Mouse (Mus musculus) heart, embryonic 13.5 days (tissue): ENCODE results near the gene Palm2. TPM values are rescaled to one million over a fixed set of nuclear protein-coding genes. Genes with fewer than 3 reads are reported as not detected.
A peak's percentile ranks its signal among the peaks of the same experiment; 100 is the strongest.

Source experiments
- ATAC-seq: fragments of 200-750 bp; cut with Nextera tagmentation; 2 replicates; pipeline ENCODE4 v1.8.0; 2017; ENCODE audit warnings: moderate TSS enrichment; ENCODE audit not compliant: insufficient number of reproducible peaks, low FRiP score, low TSS enrichment; ENCODE audit errors: extremely low read depth
- H3K27ac ChIP-seq: fragments of 300-500 bp; sonication (generic); replicated peaks from 2 replicates; pipeline ENCODE4 v1.5.1; 2015; ENCODE audit warnings: moderate library complexity, mild to moderate bottlenecking, inconsistent platforms
- H3K27me3 ChIP-seq: fragments of 300-500 bp; sonication (generic); replicated peaks from 2 replicates; pipeline ENCODE4 v1.6.1; 2015; ENCODE audit warnings: mild to moderate bottlenecking, inconsistent platforms
- H3K36me3 ChIP-seq: fragments of 300-500 bp; sonication (generic); 2 replicates; pipeline ENCODE4 v1.6.1; 2015; ENCODE audit warnings: mild to moderate bottlenecking, inconsistent platforms
- H3K4me1 ChIP-seq: fragments of 300-500 bp; sonication (generic); 2 replicates; pipeline ENCODE4 v1.6.1; 2015; ENCODE audit warnings: inconsistent platforms
- H3K4me2 ChIP-seq: fragments of 300-500 bp; sonication (generic); 2 replicates; pipeline ENCODE4 v1.6.1; 2015; ENCODE audit warnings: inconsistent platforms, mild to moderate bottlenecking, moderate library complexity
- H3K4me3 ChIP-seq: fragments of 300-500 bp; sonication (generic); 2 replicates; pipeline ENCODE4 v1.5.1; 2015; ENCODE audit warnings: moderate library complexity, mild to moderate bottlenecking, inconsistent platforms
- H3K9ac ChIP-seq: fragments of 300-500 bp; sonication (generic); 2 replicates; pipeline ENCODE4 v1.6.1; 2015; ENCODE audit warnings: inconsistent platforms, mild to moderate bottlenecking, moderate library complexity
- H3K9me3 ChIP-seq: fragments of 300-500 bp; sonication (generic); 2 replicates; pipeline ENCODE4 v1.6.1; 2016; ENCODE audit warnings: inconsistent platforms
- WGBS: fragments of 180-500 bp; shearing (Covaris S2); methylation state at CpG from one replicate; pipeline ENCODE4 v1.1.7; 2015; ENCODE audit warnings: mixed read lengths; 5-methylcytosine and 5-hydroxymethylcytosine counted together
- polyA plus RNA-seq: library from polyadenylated mRNA; unstranded; fragments of >200 nt; fragmentation: Nextera tagmentation; extraction: Ambion mirVana; gene quantifications from 2 replicates; pipeline ENCODE4 v1.2.1, GENCODE M21; 2015

Gene Palm2
- polyA plus RNA-seq, 1 experiment from 2014 or later: 22.6 TPM

- H3K9me3 ChIP-seq: no peaks in the 10 kb centered on the region
- no peak overlapping the region for H3K27ac ChIP-seq
- no peaks in the 10 kb centered on the region for H3K27me3 ChIP-seq
- ATAC-seq: no peak
- H3K4me3 ChIP-seq: no peak overlapping the region
- no peak overlapping the region for H3K9ac ChIP-seq
- H3K36me3 ChIP-seq: no peaks in the 10 kb centered on the region
- peaks cover 17% of the 10 kb centered on the region for H3K4me1 ChIP-seq
- WGBS: 83% methylated on average over 31 of the region's 31 CpGs
- no peak overlapping the region for H3K4me2 ChIP-seq
Observed at GRCm38 (mm10) chr4:57514003-57514937, 80.2 kb downstream of the Palm2 start.

GRCm38 (mm10) chr4:57515356-57515755 lies 81.3 kb downstream of the Palm2 start:
- Histone ChIP-seq H3K4me1 (peaks cover 20% of the 10 kb centered on the region), H3K4me3 (no peak overlapping the region), H3K36me3 (no peaks in the 10 kb centered on the region), H3K4me2 (no peak overlapping the region), H3K9ac (no peak overlapping the region), H3K27ac (peak overlapping the region; percentile 17; the same call in 1 of the 2 replicates), H3K9me3 (no peaks in the 10 kb centered on the region), H3K27me3 (no peaks in the 10 kb centered on the region)
- WGBS: 45% methylated on average over 2 of the region's 2 CpGs
- ATAC-seq: no peak

DNA sequence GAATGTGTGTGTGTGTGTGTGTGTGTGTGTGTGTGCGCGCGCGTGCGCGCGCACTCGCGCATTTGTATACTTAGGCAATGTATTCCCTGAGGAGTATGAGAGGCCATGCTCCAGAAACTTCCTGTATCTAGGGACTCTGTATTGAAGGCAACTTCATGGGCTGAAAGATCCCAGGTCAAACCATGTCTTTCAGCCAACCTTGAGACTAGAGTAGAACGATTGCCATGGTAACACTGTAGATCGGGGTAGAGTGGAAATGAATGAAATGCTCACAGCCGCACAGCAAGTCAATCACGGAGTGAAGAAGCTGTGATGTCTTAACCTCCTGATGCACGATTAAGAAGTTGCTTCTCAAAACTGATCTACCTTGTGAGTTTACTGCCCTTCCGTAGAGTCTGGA lies 89.4 kb downstream of the Palm2 start:
- Histone ChIP-seq H3K36me3 (no peaks in the 10 kb centered on the region), H3K27ac (no peak overlapping the region), H3K4me1 (peaks cover 24% of the 10 kb centered on the region), H3K4me3 (no peak overlapping the region), H3K4me2 (no peak overlapping the region), H3K9me3 (no peaks in the 10 kb centered on the region), H3K9ac (no peak overlapping the region), H3K27me3 (no peaks in the 10 kb centered on the region)
- no peak for ATAC-seq
- 95% methylated on average over 15 of the region's 15 CpGs for WGBS

DNA sequence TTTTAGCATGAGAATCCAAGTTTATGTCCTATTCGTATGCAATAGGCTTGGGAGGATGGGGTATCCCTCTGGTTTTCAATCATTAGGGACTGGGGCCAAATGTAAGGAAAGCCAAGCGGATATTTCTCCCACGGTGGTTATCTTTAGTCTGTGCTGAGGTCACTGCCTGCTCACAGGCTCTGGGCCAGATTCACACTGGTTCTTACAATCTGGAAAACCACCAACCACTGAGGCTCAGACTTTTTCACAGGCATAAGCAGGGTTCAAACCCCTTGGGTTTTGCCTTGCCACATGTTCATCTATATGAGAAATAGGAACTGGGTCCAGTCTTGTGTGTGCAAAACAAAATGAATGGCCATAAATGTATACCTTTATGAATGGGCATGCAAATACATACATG lies 90.4 kb downstream of the Palm2 start:
- Histone ChIP-seq H3K36me3 (no peaks in the 10 kb centered on the region), H3K4me3 (no peak overlapping the region), H3K4me1 (peaks cover 21% of the 10 kb centered on the region), H3K9me3 (no peaks in the 10 kb centered on the region), H3K9ac (no peak overlapping the region), H3K27ac (peak overlapping the region; percentile 64; the same call in 1 of the 2 replicates), H3K27me3 (no peaks in the 10 kb centered on the region), H3K4me2 (no peak overlapping the region)
- no peak for ATAC-seq
- 39% methylated on average over 3 of the region's 3 CpGs for WGBS

- ATAC-seq: no peak
- 59% methylated on average over 9 of the region's 9 CpGs for WGBS
- peak overlapping the region; percentile 64 for H3K27ac ChIP-seq
Observed at GRCm38 (mm10) chr4:57525221-57526011, 91.4 kb downstream of the Palm2 start.

DNA sequence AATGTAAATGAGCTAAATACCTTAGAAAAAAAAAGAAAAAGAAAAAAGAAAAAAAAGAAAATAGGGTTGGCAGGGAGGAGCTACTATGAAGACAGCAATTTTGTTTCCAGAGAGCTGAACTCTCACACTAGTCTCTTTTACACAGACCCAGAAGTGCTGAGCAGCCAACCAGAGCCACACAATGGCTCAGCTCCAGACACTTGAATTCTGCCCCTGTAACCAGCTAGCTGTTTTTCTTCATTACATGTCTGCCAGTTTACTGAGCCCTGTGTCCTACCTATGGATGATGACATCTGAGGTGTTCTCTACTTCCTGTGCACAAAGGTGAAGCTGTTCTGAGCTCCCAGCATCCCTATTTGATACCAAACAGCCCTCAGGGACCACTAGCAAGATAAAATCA lies 94.2 kb downstream of the Palm2 start:
- no peaks in the 10 kb centered on the region for H3K36me3 ChIP-seq
- H3K9me3 ChIP-seq: no peaks in the 10 kb centered on the region
- no peak for ATAC-seq
- H3K4me3 ChIP-seq: no peak overlapping the region
- no peak overlapping the region for H3K4me2 ChIP-seq
- no peak overlapping the region for H3K27ac ChIP-seq
- H3K4me1 ChIP-seq: peaks cover 21% of the 10 kb centered on the region
- H3K9ac ChIP-seq: no peak overlapping the region
- no peaks in the 10 kb centered on the region for H3K27me3 ChIP-seq

More at GRCm38 (mm10) chr4:57525221-57526011, 91.4 kb downstream of the Palm2 start:
- Histone ChIP-seq H3K9me3 (no peaks in the 10 kb centered on the region), H3K4me2 (no peak overlapping the region), H3K4me3 (no peak overlapping the region), H3K36me3 (no peaks in the 10 kb centered on the region), H3K9ac (no peak overlapping the region), H3K4me1 (peaks cover 21% of the 10 kb centered on the region), H3K27me3 (no peaks in the 10 kb centered on the region)

DNA sequence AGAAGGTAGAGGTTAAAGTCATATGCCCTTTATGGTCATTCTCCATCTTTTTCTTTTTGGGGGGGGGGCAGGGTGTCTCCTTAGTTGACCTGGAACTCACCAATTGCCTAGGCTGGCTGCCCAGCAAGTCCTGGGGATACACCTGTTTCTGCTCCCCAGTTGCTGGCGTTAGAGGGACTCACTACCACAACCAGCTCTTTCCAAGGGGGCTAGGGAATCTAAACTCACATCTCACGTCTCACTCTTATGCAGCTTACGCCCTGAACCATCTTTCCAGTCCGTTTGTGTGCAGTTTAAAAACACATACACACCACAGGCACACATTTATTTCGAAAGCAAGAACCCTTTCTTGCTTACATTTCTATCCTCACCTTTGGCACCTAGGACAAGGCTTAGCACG lies 99.6 kb downstream of the Palm2 start:
- ATAC-seq: no peak
- peaks cover 38% of the 10 kb centered on the region for H3K4me1 ChIP-seq
- H3K4me2 ChIP-seq: peak overlapping the region; percentile 15; the same call in 1 of the 2 replicates
- peak overlapping the region; percentile 54; the same call in 1 of the 2 replicates for H3K27ac ChIP-seq
- no peak overlapping the region for H3K4me3 ChIP-seq
- WGBS: 65% methylated on average over 6 of the region's 6 CpGs
- no peaks in the 10 kb centered on the region for H3K9me3 ChIP-seq
- no peaks in the 10 kb centered on the region for H3K36me3 ChIP-seq
- H3K9ac ChIP-seq: peak overlapping the region; percentile 52; the same call in 1 of the 2 replicates
- no peaks in the 10 kb centered on the region for H3K27me3 ChIP-seq

- Histone ChIP-seq H3K4me2 (peak overlapping the region; percentile 15), H3K4me3 (no peak overlapping the region), H3K36me3 (no peaks in the 10 kb centered on the region), H3K9me3 (no peaks in the 10 kb centered on the region), H3K27me3 (no peaks in the 10 kb centered on the region), H3K4me1 (peaks cover 44% of the 10 kb centered on the region), H3K9ac (peak overlapping the region; percentile 52), H3K27ac (peak overlapping the region; percentile 54)
- no peak for ATAC-seq
- WGBS: 22% methylated on average over 6 of the region's 6 CpGs
Observed at GRCm38 (mm10) chr4:57534232-57534631, 100.2 kb downstream of the Palm2 start.

DNA sequence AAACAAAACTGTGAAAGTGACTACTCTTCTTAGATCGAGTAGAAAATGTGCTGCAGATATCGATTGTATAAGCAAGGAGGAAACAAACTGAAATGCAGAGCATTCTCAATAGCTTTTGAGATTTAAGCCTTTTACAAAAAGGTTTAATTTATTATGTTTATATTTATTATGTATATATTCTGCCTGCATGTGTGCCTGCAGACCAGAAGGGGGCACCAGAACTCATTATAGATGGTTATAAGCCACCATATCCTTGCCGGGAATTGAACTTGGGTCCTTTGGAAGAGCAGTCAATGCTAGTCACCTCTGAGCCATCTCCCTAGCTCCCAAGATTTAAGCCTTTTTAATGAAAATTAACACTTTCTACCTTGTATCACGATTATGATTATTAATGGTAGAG lies 101.0 kb downstream of the Palm2 start:
- no peak for ATAC-seq
- H3K9ac ChIP-seq: no peak overlapping the region
- 86% methylated on average over 4 of the region's 4 CpGs for WGBS
- peaks cover 45% of the 10 kb centered on the region for H3K4me1 ChIP-seq
- no peaks in the 10 kb centered on the region for H3K27me3 ChIP-seq
- no peaks in the 10 kb centered on the region for H3K36me3 ChIP-seq
- no peak overlapping the region for H3K4me3 ChIP-seq
- H3K27ac ChIP-seq: no peak overlapping the region
- no peaks in the 10 kb centered on the region for H3K9me3 ChIP-seq
- no peak overlapping the region for H3K4me2 ChIP-seq

- peak overlapping the region; percentile 37; the same call in 1 of the 2 replicates for H3K9ac ChIP-seq
- ATAC-seq: peak; percentile 75; the same call in 1 of the 2 replicates
- 2% methylated on average over 4 of the region's 4 CpGs for WGBS
Observed at GRCm38 (mm10) chr4:57538029-57538688, 104.1 kb downstream of the Palm2 start.

More at GRCm38 (mm10) chr4:57538029-57538688, 104.1 kb downstream of the Palm2 start:
- Histone ChIP-seq H3K9me3 (no peaks in the 10 kb centered on the region), H3K27ac (peak overlapping the region; percentile 93), H3K4me3 (no peak overlapping the region), H3K36me3 (no peaks in the 10 kb centered on the region), H3K4me1 (peaks cover 49% of the 10 kb centered on the region), H3K27me3 (no peaks in the 10 kb centered on the region), H3K4me2 (no peak overlapping the region)
